ENCODE assay signal across 17 mouse cellular contexts in the genomic region with DNA sequence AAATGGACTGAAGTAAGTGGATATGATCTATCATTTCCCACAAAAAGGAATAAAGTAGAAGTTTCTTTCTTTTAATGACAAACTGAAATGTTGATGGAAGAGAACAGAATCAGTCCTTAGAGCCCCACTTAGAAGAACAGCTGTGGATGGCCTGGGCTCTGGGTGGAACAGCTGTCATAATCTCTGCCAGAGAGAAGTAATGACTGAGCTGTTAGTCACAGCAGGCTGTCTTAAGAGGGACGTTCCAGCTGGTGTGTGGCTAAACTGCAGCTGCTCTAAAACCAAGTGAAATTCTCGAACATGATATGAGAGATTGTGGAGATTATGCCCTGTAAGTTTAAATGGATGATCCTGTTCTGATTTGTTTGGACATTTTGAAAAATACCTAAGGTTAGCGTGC. TPM values are rescaled to one million over a fixed set of nuclear protein-coding genes. Genes with fewer than 3 reads are reported as not detected.
DNase-seq lines count a peak whose midpoint lies in the region; ATAC-seq and TF ChIP-seq lines count a peak whose summit lies in the region.
"Had no signal": no experiment of that assay in that cellular context is flagged by ENCODE, and none has a peak within 500 bp of the region (broad histone marks: within the 10 kb centered on the region; RNA-seq: fewer than 3 reads in every experiment).

No protein-coding gene starts in this region.

- no peak overlapping the region for H3K4me3 ChIP-seq in lung, embryonic 14.5 days (ENCODE audit: low read depth, low read length)
- H3K4me3 ChIP-seq in embryonic facial prominence, embryonic 14.5 days (ENCODE audit: low read depth, low read length) = no peak overlapping the region
- H3K4me3 ChIP-seq in neural tube, embryonic 14.5 days (ENCODE audit: low read depth, low read length) = no peak overlapping the region
- H3K4me3 ChIP-seq in intestine, postnatal 0 days (ENCODE audit: low read depth, low read length) = no peak overlapping the region
- H3K4me3 ChIP-seq: forebrain, embryonic 10.5 days; liver, embryonic 12.5 days; midbrain, embryonic 13.5 days; stomach, embryonic 15.5 days had no signal

- ATAC-seq in lung, embryonic 14.5 days (ENCODE audit: insufficient read depth) = peak; percentile 85; the same call in 1 of the 2 replicates
- ATAC-seq in embryonic facial prominence, embryonic 14.5 days (ENCODE audit: low read depth) = peak; percentile 95; the same call in 1 of the 2 replicates
- ATAC-seq in neural tube, embryonic 14.5 days (ENCODE audit: low read depth) = peak; percentile 68
- ATAC-seq in intestine, postnatal 0 days = no peak
- ATAC-seq: activated CD4-positive, CD25-positive, alpha-beta regulatory T cell, adult 4 months; liver, embryonic 12.5 days; midbrain, embryonic 13.5 days had no signal

- no peaks in the 10 kb centered on the region for H3K9me3 ChIP-seq in lung, embryonic 14.5 days (ENCODE audit: low read depth, low read length)
- no peaks in the 10 kb centered on the region for H3K9me3 ChIP-seq in embryonic facial prominence, embryonic 14.5 days (ENCODE audit: control insufficient read depth, low read length)
- no peaks in the 10 kb centered on the region for H3K9me3 ChIP-seq in neural tube, embryonic 14.5 days (ENCODE audit: control insufficient read depth, low read length)
- no peaks in the 10 kb centered on the region for H3K9me3 ChIP-seq in intestine, postnatal 0 days (ENCODE audit: control insufficient read depth)
- H3K9me3 ChIP-seq: forebrain, embryonic 10.5 days; liver, embryonic 12.5 days; midbrain, embryonic 13.5 days; stomach, embryonic 15.5 days had no signal

- H3K27me3 ChIP-seq in lung, embryonic 14.5 days (ENCODE audit: insufficient read depth, low read length) = no peaks in the 10 kb centered on the region
- H3K27me3 ChIP-seq in embryonic facial prominence, embryonic 14.5 days (replicated peaks; ENCODE audit: control insufficient read depth, insufficient read depth, low read length) = no peaks in the 10 kb centered on the region
- no peaks in the 10 kb centered on the region for H3K27me3 ChIP-seq in neural tube, embryonic 14.5 days (ENCODE audit: control insufficient read depth, insufficient read depth, low read length)
- no peaks in the 10 kb centered on the region for H3K27me3 ChIP-seq in intestine, postnatal 0 days (replicated peaks; ENCODE audit: control insufficient read depth, insufficient read depth, low read length)
- H3K27me3 ChIP-seq: liver, embryonic 12.5 days; midbrain, embryonic 13.5 days; stomach, embryonic 15.5 days had no signal

- peaks cover 57% of the 10 kb centered on the region for H3K36me3 ChIP-seq in lung, embryonic 14.5 days (ENCODE audit: insufficient read depth)
- H3K36me3 ChIP-seq in embryonic facial prominence, embryonic 14.5 days (ENCODE audit: control insufficient read depth, insufficient read depth, low read length) = peaks cover 69% of the 10 kb centered on the region
- H3K36me3 ChIP-seq in neural tube, embryonic 14.5 days (ENCODE audit: control insufficient read depth, insufficient read depth, low read length) = peaks cover 14% of the 10 kb centered on the region
- H3K36me3 ChIP-seq in intestine, postnatal 0 days (ENCODE audit: control insufficient read depth, insufficient read depth) = peaks cover 21% of the 10 kb centered on the region

- no peak overlapping the region for H3K27ac ChIP-seq in lung, embryonic 14.5 days (ENCODE audit: low read depth)
- no peak overlapping the region for H3K27ac ChIP-seq in embryonic facial prominence, embryonic 14.5 days (replicated peaks; ENCODE audit: low read depth, low read length)
- no peak overlapping the region for H3K27ac ChIP-seq in neural tube, embryonic 14.5 days (ENCODE audit: low read depth, low read length)
- no peak overlapping the region for H3K27ac ChIP-seq in intestine, postnatal 0 days (ENCODE audit: low read depth, low read length)
- H3K27ac ChIP-seq: forebrain, embryonic 10.5 days; liver, embryonic 12.5 days; midbrain, embryonic 13.5 days; stomach, embryonic 15.5 days had no signal

- intact Hi-C loops in heart, postnatal 36 days (cut with DNase I) = no loop called here

- 48% methylated on average over 3 of the region's 3 CpGs for WGBS in lung, embryonic 14.5 days
- WGBS in embryonic facial prominence, embryonic 14.5 days = 72% methylated on average over 3 of the region's 3 CpGs
- WGBS in neural tube, embryonic 14.5 days = 63% methylated on average over 3 of the region's 3 CpGs
- 56% methylated on average over 3 of the region's 3 CpGs for WGBS in intestine, postnatal 0 days

- H3K4me2 ChIP-seq in lung, embryonic 14.5 days = no peak overlapping the region
- no peak overlapping the region for H3K4me2 ChIP-seq in embryonic facial prominence, embryonic 14.5 days (ENCODE audit: low read depth, low read length)
- no peak overlapping the region for H3K4me2 ChIP-seq in neural tube, embryonic 14.5 days (ENCODE audit: low read depth, low read length)
- no peak overlapping the region for H3K4me2 ChIP-seq in intestine, postnatal 0 days (replicated peaks; ENCODE audit: low read depth)
- H3K4me2 ChIP-seq: liver, embryonic 12.5 days; midbrain, embryonic 13.5 days; stomach, embryonic 15.5 days had no signal

- no peak for TF ChIP-seq CTCF in lung, embryonic 14.5 days (IDR thresholded peaks at IDR 0.05; ENCODE audit: low read depth)
- no peak for TF ChIP-seq CTCF in intestine, postnatal 0 days (IDR thresholded peaks at IDR 0.05; ENCODE audit: low read depth)

- no peaks in the 10 kb centered on the region for H3K4me1 ChIP-seq in lung, embryonic 14.5 days (ENCODE audit: insufficient read depth)
- H3K4me1 ChIP-seq in embryonic facial prominence, embryonic 14.5 days (ENCODE audit: control insufficient read depth, insufficient read depth, low read length) = no peaks in the 10 kb centered on the region
- no peaks in the 10 kb centered on the region for H3K4me1 ChIP-seq in neural tube, embryonic 14.5 days (ENCODE audit: control insufficient read depth, insufficient read depth, low read length)
- no peaks in the 10 kb centered on the region for H3K4me1 ChIP-seq in intestine, postnatal 0 days (replicated peaks; ENCODE audit: control insufficient read depth, insufficient read depth, low read length)
- H3K4me1 ChIP-seq: liver, embryonic 12.5 days; midbrain, embryonic 13.5 days; stomach, embryonic 15.5 days had no signal

- H3K9ac ChIP-seq in lung, embryonic 14.5 days = no peak overlapping the region
- H3K9ac ChIP-seq in embryonic facial prominence, embryonic 14.5 days (ENCODE audit: low read depth, low read length) = no peak overlapping the region
- no peak overlapping the region for H3K9ac ChIP-seq in neural tube, embryonic 14.5 days (replicated peaks; ENCODE audit: low read depth, low read length)
- no peak overlapping the region for H3K9ac ChIP-seq in intestine, postnatal 0 days (ENCODE audit: low read depth, low read length)
- H3K9ac ChIP-seq: liver, embryonic 12.5 days; midbrain, embryonic 13.5 days; stomach, embryonic 15.5 days had no signal

- DNase-seq in heart, adult 11 months = peak; percentile 90
- DNase-seq in heart, postnatal 36 days = no peak
- DNase-seq in lung, embryonic 14.5 days = peak; percentile 52
- no peak for DNase-seq in lung, postnatal 14 days
- peak; percentile 79 for DNase-seq in embryonic facial prominence, embryonic 14.5 days (ENCODE audit: low spot score)
- DNase-seq in spleen, adult 12 weeks (ENCODE audit: low spot score) = no peak
- DNase-seq: cerebellum, postnatal 36 days; kidney, adult 11 months; layer of hippocampus, postnatal 36 days had no signal

RNA-seq across cellular contexts. Expression of a gene that starts 37.4 kb away (rescaled TPM):
- not detected for total RNA-seq in heart, postnatal 36 days (2021)
- 0.09 TPM in 1 of 2 replicates, not detected in the other for polyA plus RNA-seq in lung, embryonic 14.5 days (2014; fragmentation: Nextera tagmentation; extraction: Ambion mirVana)
- polyA plus RNA-seq in embryonic facial prominence, embryonic 14.5 days (2014; fragmentation: Nextera tagmentation; extraction: Ambion mirVana) = 0.04 TPM in 1 of 2 replicates, not detected in the other
- polyA plus RNA-seq in neural tube, embryonic 14.5 days (2014; fragmentation: Nextera tagmentation; extraction: Ambion mirVana) = 0.26 and 0.28 TPM in 2 replicates
- polyA plus RNA-seq in intestine, postnatal 0 days (2015; fragmentation: Nextera tagmentation; extraction: Ambion mirVana) = 12.2 and 14.6 TPM in 2 replicates
- polyA plus RNA-seq: activated CD4-positive, CD25-positive, alpha-beta regulatory T cell, adult 4 months; forebrain, embryonic 10.5 days; heart, embryonic 14.5 days; liver, embryonic 12.5 days; midbrain, embryonic 13.5 days had no signal

Comparison
In these comparisons a context has a peak if more than half of its experiments do, and no peak if none do; other contexts are left out.
1. DNase-seq: peak in heart, adult 11 months (single experiment), lung, embryonic 14.5 days (single experiment) and embryonic facial prominence, embryonic 14.5 days (single experiment); none in heart, postnatal 36 days (0 of 2), lung, postnatal 14 days (single experiment) and spleen, adult 12 weeks (single experiment).
2. RNA of a gene that starts 37.4 kb away (polyA plus RNA-seq): 12.2 to 14.6 TPM in intestine, postnatal 0 days; 0.26 to 0.28 TPM in neural tube, embryonic 14.5 days, 0.04 TPM in embryonic facial prominence, embryonic 14.5 days and 0.09 TPM in lung, embryonic 14.5 days; every median in the first group is over 10 times any median in the second.